Mouse (Mus musculus): ENCODE measurements at regions not wholly inside any gene's neighbourhood (a gene's known extent, or its start where the extent isn't known, plus 50 kb on each side); places are given as distances from the start of the nearest gene placed in this dataset.
"Not testable (repeated sequence)": the region's sequence is repeated elsewhere in the genome, so short reads cannot be mapped to it uniquely, and the experiment has no call there.

- no peak for DNase-seq (ENCODE audit: low spot score)
These were observed 321.0 kb downstream of the Tm4sf1 start for GRCm38 (mm10) chr3:56980593-56981304.

- DNase-seq (ENCODE audit: low spot score) = no peak
These were observed 335.8 kb downstream of the Tm4sf1 start for GRCm38 (mm10) chr3:56966008-56966407.

- DNase-seq (ENCODE audit: low spot score) = no peak
These were observed 336.3 kb downstream of the Tm4sf1 start for GRCm38 (mm10) chr3:56965444-56965843.

- DNase-seq (ENCODE audit: low spot score) = no peak
These were observed 337.6 kb downstream of the Tm4sf1 start for GRCm38 (mm10) chr3:56964156-56964555.

- DNase-seq (ENCODE audit: low spot score) = no peak
These were observed 338.5 kb downstream of the Tm4sf1 start for GRCm38 (mm10) chr3:56963251-56963650.

GRCm38 (mm10) chr3:56962248-56963013 lies 339.4 kb downstream of the Tm4sf1 start:
- DNase-seq (ENCODE audit: low spot score) = no peak

- no peak for DNase-seq (ENCODE audit: low spot score)
These were observed 344.8 kb downstream of the Tm4sf1 start for GRCm38 (mm10) chr3:56956978-56957377.

- no peak for DNase-seq (ENCODE audit: low spot score)
These were observed 346.0 kb downstream of the Tm4sf1 start for GRCm38 (mm10) chr3:56955799-56956121.

- no peak for DNase-seq (ENCODE audit: low spot score)
These were observed 346.5 kb downstream of the Tm4sf1 start for GRCm38 (mm10) chr3:56955098-56955798.

- not testable (repeated sequence) for DNase-seq (ENCODE audit: low spot score)
These were observed 359.2 kb downstream of the Tm4sf1 start for GRCm38 (mm10) chr3:56942557-56942956.

- not testable (repeated sequence) for DNase-seq (ENCODE audit: low spot score)
These were observed 372.8 kb downstream of the Tm4sf1 start for GRCm38 (mm10) chr3:56928940-56929339.

- no peak for DNase-seq (ENCODE audit: low spot score)
These were observed 403.3 kb downstream of the Tm4sf1 start for GRCm38 (mm10) chr3:56898491-56898890.

GRCm38 (mm10) chr3:56877062-56877461 lies 424.7 kb downstream of the Tm4sf1 start:
- no peak for DNase-seq (ENCODE audit: low spot score)

GRCm38 (mm10) chr3:56863591-56863990 lies 438.2 kb downstream of the Tm4sf1 start:
- DNase-seq (ENCODE audit: low spot score) = no peak

- no peak for DNase-seq (ENCODE audit: low spot score)
These were observed 441.9 kb downstream of the Tm4sf1 start for GRCm38 (mm10) chr3:56859841-56860240.

- DNase-seq (ENCODE audit: low spot score) = no peak
These were observed 456.4 kb downstream of the Tm4sf1 start for GRCm38 (mm10) chr3:56845462-56845770.

GRCm38 (mm10) chr3:56844681-56845461 lies 456.9 kb downstream of the Tm4sf1 start:
- no peak for DNase-seq (ENCODE audit: low spot score)

- no peak for DNase-seq (ENCODE audit: low spot score)
These were observed 464.6 kb downstream of the Tm4sf1 start for GRCm38 (mm10) chr3:56837176-56837575.

- no peak for DNase-seq (ENCODE audit: low spot score)
These were observed 471.3 kb downstream of the Tm4sf1 start for GRCm38 (mm10) chr3:56830315-56831097.

- DNase-seq (ENCODE audit: low spot score) = no peak
These were observed 477.6 kb downstream of the Tm4sf1 start for GRCm38 (mm10) chr3:56824157-56824556.

GRCm38 (mm10) chr3:56810548-56811071 lies 491.2 kb downstream of the Tm4sf1 start:
- DNase-seq (ENCODE audit: low spot score) = no peak

All from testis, postnatal 14 days (tissue).